Mouse (Mus musculus): Measurements from ENCODE around the gene Sipa1l3. TPM values are rescaled to one million over a fixed set of nuclear protein-coding genes. Genes with fewer than 3 reads are reported as not detected.

Sipa1l3 gene
- polyA plus RNA-seq, 2 experiments from 2014 or later: 2.4 to 5.0 TPM

DNA sequence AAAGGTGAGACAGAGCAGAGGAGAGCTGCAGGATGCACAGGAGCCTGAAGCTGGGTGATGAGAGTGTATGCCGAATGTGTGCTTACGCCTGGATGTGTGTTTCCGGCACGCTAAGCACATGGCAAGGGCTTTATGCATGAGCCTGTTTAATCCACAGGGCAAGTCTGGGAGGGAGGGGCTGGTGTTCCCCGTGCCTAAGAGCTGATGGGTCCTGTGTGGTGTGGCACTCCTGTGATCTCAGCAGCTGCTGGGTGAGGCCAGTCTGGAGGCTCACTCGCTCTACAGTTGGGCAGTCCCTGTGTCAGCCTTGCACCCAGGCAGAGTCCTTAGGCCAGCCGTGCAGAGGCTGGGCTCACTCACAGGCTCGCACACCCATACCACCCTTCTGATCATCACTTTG lies 108.0 kb downstream of the Sipa1l3 start:
- ATAC-seq: no peak

DNA sequence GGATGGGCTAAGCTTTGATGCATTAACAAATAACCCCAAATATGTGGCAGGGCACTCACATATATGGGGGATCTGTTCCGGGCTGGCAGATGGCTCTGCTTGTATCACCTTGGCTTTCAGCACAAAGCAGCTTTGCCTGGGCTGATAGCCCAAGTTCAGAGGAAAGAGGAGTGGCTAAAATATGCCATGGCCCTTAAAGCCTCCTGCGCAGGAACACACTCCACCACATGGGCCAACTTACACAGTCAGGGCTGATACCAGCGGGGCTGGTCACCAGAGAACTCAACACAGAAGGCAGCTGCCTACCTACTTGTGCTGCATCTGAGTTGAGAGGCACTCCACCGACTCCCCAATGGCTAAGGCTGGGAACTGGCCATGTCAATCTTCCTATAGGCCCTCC lies 111.6 kb downstream of the Sipa1l3 start:
- ATAC-seq: no peak

DNA sequence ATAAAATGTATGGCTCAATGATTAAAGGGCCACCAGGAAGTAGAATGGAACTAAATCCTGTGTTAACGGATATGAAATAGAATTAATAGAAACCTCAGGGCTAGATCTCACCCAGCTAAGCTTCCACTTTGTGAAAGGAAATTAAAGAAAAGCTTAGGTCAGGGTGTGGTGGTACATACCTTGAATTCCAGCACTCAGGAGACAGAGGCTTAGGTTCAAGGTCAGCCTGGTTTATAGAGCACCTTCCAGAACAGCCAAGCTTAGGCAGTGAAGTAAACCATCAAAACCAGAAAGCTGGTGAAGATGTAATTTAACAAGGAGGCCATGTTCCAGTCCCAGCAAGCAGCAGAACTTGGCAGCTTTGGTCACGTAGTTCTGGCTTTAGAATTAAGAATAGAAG lies 114.3 kb downstream of the Sipa1l3 start:
- no peak for ATAC-seq

DNA sequence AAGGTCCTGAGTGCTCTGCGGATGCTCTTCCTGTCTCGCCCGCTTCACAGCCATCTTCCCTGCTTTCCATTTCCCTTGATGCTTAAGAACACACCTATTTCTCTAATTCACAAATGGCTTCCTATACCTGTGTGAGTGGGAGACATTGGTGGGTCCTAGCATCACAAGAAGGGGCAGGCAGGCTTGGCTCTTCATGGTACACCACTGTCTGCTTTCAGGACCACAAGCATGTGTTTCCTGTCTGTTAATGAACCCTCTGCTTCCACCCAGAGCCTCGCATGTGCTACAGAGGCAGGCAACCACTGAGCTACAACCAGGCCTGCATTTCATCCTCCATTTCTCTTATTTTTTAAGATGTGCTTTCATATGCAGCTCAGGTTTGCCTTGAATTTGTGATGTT lies 116.4 kb downstream of the Sipa1l3 start:
- no peak for ATAC-seq

DNA sequence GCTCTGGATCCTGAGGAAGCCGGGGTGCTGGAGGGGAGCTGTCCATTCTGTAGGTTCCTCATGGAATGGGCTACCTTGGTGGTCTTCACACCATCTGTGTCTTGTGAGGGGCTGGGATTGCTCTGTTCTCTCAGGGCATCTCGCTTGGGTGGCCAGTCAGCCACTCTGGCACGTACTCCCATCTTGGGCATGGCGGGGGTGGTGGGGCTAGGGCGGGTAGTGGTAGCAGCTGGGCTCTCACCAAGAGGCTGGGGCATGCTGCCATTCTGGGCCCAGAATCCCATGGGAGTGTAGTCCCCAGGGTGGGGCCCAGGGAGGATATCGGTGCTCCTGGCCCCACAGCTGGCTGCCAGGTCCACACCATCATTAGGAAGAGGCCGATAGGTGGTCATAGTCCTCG lies 118.0 kb downstream of the Sipa1l3 start:
- ATAC-seq: no peak

DNA sequence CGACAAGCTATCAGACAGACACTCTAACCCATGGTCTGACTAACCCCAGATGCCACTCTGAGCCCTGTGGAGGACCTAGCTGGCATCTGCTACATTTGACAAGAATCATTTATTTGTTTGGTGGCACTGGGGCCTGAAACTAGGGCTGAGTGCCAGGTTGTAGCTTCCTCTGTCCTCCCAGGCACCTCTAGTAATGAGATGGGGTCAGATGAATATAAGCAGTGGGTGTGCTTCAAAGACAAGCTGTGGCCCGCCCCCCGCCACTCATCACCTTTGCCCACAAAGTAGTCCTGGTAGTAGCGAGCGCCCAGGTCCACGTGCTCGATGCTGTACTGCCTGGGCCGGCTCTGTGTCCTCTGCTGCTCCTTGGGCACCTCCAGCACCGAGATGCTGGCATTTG lies 119.4 kb downstream of the Sipa1l3 start:
- no peak for ATAC-seq

DNA sequence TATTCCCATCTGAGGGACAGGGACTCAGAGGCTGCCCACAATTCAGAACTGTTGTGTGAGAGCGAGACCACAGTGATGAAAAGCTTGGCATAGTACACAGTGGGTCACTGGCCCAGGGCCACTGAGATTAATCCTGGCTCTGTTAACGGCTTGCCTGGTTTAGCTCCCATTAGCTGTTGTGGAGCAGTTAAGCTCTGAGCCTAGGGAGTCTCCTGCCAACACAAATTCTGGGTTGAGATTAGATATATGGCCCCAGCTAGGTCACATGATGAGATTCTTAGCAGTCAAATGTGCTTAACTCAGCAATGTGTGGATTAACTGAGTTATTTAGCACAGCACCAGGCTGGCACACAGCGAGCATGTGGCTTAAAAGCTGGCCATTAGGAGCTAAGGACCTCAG lies 121.0 kb downstream of the Sipa1l3 start:
- no peak for ATAC-seq

DNA sequence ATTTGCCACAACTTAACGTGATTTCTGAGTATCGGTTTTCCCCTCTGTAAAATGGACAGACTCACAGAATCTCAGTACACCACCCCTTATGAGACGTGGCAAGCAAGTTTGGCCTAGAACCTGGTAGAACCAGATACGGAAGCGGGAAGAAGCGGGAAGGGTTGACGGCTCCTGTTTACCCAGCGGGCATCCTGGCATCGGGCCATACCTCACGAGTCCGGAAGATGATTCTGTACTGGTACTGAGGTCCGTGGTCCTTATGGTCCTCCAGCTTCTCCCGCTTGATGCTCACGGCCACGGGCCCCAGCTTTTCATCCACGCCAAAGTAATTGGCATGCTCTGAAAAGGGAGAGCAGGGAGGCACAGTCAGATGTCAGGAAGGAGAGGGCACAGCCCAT lies 121.5 kb downstream of the Sipa1l3 start:
- ATAC-seq: no peak

DNA sequence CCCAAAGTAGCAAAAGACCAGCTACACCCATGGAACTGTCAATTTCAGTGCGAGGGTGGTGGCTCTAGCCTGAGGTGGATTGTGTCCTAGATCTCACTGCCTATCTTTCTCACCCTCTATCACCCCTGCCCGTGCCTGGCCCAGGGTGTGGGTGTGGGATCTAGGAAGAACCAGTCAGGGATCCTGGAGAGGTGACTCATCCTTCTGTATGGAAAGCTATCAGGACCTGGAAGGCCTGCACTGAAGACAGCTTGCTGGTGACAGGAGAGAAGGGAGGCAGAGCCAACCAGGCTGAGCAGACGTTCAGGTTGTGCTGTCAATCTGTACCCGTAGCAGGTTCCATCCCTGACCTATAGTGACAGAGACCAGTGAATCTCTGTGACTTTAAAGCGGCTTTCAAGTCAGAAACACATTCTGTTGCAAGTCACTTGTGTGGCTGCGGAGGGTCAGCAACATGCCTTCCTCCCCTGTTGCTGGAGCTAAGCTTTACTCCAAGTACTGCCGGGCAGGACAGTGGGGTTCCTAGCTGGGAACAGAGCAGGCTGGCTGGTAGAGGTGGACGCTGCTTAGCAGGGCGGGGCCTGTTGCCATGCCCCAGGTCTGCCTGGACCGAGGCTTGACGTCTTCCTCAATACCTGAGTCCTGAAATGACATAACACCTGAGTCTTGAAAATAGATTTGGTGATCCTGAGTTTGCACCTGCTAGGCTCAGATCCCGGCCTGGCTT lies 122.1 kb downstream of the Sipa1l3 start:
- ATAC-seq: no peak

DNA sequence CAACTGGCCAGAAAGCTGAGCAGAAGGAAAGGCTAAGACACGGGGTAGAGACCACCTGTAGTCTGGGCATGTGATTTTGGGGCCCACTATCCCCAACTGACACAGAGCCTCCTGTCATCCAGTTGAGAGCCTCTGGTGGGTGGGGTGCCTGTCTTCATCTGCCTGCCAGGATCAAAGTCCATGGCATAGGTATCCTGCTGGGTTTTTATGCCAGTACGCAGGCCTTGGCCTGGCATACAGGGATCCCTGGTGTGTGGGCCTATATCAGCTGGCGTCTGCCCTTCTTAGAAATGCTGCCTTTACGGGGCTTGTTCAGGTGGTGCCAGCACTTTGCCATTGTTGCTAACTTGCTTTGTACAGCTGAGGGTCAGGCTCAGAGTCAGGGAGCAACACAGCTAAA lies 123.3 kb downstream of the Sipa1l3 start:
- no peak for ATAC-seq

DNA sequence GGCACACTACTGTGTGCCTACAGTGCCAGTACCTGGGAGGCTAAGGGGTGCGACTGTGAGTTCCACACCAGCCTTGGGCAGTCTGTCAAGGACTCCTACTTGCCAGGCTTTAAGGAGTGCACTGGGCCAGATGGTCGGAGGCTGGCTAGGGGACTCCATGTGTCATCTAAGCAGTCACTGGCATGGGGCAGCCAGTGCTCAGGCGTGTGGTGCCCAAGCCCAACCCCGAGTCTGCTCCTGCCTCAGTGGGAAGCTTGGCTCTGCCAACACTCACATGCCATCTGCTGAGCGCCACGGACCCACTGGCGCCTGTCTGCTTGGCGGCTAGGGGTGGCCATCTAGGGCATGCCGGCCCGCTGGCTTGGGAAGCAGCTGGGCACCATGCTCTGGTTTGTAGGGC lies 125.1 kb downstream of the Sipa1l3 start:
- ATAC-seq: no peak

DNA sequence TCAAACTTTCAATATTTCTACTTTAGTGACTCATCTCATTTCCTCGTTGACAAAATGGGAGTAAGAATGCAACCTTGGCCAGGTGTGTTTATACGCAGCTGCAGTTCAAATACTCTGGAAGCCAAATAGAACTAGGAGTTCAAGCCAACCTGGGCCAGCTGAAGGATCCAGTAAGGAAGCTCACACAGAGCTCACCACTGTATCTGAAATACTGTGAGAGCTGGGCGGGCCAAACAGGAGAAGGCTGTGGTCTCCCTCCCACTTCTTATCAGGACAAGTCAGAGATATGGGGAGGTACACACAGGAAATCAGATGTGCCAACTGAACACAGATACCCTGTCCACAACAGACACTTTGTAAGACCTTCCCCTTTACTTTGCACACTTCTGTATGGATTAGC lies 125.6 kb downstream of the Sipa1l3 start:
- no peak for ATAC-seq

DNA sequence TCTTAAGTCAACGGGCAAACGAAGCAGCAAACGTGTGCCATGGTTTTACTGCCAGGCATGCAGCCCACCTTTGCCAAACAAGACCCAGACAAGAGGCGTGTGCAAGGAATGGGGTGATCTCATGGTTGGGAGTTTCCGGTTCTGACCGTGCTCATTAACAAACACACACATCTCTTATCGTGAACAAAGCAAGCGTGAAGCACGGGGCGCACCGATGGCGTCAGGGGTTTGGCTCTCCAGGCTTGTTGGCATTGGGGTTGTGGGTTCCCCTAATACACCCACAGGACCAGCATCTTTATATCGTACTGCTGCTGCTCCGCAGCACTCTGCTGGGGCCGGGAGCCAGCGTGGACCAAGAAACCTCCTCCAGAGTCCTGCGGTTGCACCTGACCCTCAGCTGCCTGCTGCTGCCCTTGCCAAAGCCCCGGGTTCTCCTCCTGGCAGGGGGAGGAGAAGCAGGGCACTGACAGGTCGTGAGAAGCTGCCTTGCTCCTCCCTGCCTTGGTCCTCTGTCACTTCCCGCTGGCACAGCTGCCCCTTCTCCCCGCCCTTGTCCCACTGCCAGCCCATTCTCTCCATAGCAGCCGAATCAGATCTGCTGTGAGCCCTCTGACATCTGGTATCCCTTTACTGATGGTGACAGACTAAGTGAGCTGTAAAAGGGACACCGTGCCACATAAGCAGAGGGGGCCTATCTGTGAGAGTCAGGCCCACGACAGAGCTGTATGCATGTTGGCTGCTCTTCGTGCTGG lies 126.5 kb downstream of the Sipa1l3 start:
- no peak for ATAC-seq

DNA sequence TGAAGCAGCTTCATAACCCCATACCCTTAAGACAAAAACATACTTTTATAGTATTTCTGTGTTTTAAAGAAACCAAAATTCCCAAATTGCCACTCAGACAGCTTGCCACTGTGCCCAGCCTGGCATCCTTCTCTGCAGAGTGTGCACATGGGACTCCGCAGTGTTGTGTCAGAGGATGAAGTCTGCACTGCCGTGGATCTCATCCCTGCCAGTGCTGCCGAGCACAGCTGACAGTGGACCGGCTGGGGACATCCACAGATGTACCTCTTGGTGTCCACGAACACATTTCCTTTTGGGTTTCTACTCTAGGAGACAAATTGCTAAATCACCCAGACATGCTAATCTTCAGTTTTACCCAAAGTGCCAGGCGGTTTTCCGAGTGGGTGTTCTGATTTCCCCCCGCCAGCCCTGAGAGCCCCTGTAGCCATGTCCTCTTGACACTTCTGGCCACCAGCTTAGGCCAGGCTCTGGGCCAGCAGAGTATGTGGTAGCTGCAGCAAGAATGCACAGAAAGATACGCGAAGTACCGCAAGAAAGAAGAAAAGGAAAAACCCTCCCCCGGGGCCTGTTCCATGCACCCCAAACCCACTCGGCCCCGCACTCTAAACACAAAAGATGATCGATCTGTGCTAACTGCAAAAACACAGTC lies 127.2 kb downstream of the Sipa1l3 start:
- no peak for ATAC-seq

DNA sequence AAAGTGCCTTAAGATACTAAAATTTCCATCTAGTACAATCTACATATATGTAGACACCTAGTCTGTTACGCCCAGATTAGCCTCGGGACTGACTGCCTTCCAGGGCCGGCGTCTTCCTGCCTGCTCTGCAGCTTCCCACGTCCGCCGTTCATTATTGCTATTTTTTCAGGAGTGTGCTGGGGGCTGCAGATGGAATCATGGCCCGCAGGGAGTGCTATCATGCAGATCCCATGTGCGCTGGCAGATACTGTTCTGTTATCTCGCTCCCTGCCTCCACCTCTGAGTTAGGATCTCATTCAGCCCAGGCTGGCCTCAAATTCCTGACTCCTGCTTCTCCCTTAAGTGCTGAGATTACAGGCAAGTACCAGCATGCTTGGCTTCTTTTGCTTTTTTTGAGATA lies 128.2 kb downstream of the Sipa1l3 start:
- no peak for ATAC-seq

DNA sequence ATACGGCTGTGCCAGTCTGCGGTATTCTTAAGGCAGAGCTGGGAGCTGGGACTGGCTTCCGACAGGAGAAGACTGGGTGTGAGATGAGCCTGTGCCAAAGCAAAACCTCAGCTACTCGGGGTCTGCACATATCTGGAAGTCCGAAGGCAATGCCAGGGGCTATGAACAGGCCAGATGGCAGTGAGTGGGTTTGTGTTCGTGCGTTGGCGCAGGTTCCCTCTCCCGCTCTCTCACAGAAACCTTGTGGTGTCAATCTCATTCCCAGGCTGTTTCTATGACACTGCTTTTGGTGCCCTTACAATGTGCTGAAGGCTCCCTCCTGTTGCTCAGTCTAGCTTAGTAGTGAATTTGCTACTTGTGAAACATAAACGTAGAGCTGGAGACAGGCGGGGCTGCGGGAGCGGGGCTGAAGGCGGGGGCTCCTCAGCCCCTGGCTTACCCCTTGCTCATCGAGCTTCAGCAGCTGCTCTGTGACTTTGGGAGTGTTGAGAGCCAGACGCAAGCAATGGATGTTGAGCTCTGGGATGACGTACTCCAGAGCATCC lies 130.8 kb downstream of the Sipa1l3 start:
- ATAC-seq: no peak

DNA sequence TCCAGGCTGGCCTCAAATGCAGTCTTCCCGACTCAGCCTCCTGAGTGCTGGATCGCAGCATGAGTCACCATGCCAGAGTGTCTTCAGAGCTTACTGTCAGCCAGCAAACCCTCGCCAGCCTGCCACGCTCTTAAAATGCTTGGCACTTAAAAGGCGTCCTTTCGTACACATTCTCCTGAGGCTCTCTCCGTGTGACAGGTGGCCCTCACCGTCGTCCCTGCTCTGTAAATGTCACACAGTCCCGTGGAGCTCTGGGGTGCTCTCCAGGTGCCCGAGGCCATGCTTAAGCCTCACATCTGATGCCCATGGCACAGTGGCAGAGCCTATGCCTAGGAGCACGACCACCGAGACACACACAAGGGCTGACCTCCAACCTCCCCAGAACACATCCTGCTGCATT lies 132.1 kb downstream of the Sipa1l3 start:
- no peak for ATAC-seq

DNA sequence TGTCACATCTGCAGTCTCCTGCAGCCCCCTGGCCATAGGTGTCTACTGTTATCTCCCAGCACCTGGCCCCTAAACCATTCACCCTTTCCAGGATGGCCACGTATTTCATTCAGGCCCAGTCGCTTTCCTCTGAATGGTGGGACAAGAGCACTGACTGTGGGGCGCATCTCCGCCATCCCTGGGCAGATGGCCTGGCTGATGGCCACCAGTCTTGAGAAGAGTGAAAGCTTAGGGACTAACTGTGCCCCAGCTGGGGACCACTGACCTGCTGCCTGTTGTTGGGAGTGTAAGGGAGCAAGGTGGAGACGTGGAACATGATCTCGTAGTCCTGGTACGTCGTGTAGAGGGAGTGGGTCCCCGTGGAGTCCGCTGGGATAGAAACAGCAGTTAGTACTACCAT lies 132.7 kb downstream of the Sipa1l3 start:
- ATAC-seq: no peak

DNA sequence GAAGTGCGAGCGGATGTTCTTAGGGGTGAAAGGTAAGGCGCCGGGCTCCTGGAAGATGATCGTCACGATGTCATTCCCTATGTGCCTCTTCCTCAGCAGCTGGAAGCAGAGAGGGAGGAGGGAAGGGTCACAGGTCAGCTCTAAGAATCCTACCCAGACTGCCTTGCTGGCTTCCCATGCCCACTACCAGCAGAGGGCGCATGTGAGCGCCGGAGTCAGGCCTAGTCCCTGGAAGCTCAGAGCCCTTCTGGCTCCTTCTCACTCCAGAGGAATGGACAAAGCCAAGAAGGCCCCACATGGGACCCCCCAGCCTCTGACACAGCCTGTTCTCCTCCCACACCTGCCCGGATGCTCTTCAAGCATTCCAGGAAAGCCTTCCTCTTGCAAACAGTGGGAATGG lies 135.2 kb downstream of the Sipa1l3 start:
- ATAC-seq: no peak

DNA sequence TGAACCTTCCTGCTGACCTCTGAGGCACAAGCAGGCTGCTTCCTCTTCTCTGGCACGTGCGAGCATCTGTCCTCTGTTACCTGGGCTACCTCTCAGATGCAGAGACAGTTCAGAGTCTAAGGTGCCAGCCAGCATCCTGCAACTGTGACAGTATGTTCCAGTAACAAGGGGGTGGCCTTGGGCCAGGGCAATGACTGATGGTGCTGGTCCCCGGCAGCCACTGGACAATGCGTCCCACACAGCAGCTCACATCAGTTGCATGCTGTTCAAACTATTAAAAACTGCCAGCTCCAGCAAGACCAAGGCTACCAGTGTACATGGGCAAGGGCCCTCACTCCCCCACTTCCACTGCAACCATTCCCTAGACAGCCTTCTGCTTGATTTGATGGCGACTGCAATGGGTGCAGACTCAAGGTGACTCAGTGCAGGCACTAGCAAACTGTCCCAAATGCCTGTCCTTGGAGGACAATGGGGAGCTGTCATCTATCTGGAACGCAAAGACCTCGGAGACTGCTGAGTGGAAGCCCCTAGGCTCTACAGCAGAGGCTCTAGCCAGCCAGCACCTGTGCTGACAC lies 136.9 kb downstream of the Sipa1l3 start:
- no peak for ATAC-seq

DNA sequence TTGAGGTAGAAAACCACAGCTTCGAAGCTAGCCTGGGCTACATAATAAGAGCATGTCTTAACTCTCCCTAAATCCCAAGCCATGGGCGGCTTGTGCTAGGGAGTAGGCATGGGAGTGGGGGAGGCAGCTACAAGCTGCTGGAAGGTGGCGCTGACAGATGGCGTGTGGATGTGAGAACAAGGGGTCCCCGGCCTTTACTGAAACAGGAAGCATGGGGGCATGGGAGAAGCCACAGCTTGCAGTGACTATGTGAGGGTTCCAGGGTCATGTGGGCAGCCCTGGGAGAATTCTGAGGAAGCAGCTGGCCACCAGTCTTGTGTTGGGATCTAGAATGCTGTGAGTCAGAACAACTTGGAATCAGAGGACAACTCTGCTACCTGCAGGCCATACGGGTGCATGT lies 144.4 kb downstream of the Sipa1l3 start:
- no peak for ATAC-seq

DNA sequence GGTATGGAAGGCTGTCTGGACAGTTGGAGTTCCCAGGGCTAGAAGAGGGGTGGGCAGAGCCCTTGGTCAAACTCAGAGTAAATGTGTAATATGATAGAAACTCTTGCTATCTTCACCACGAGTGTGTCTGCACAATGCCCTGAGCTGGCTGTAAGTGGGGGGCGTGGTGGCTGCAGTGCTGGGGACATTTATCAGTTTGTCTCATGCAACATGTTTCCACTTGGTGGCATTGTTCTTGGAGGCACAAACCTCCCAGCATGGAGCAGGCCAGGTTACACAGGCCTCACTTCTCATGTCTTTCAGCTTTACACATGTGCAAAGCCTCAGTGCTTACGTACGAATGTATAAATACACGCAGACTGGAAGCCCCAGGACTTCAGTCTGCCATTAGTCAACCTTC lies 146.3 kb downstream of the Sipa1l3 start:
- ATAC-seq: no peak

DNA sequence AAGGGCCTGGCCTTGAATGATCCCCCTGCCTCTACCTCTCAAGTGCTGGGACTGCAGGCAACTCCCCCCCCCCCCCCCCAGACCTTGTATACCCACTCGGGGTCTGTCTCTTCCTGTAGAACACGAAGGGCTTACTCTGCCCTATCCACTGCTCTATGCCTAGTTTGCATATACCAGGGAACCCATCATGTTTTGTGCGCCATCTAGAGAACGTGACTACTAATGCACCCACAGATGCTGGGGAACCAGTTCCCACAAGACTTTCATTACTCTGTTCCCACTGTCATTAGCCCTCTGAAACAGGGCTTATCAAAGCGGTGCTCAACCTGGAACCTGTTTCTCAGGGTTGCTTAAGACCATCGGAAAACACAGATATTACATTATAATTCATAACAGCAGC lies 148.4 kb downstream of the Sipa1l3 start:
- no peak for ATAC-seq

DNA sequence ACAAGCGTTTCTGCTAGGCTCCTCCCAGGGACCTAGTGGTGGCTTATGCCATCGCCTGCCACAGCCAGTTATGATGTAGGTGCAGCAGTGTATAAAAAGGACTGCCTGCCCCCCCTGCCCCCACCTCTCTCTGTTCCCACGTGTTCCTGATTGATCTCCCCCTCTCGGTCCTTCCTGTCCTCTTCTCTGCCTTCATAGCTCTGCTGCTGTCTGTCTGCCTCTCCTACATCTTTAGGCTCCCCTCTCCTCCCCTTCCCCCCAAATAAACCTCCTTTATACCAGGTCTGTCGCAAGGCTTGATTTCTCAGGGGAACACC lies 150.5 kb downstream of the Sipa1l3 start:
- no peak for ATAC-seq
